Mouse (Mus musculus): Measurements from ENCODE around the gene Epop. TPM values are rescaled to one million over a fixed set of nuclear protein-coding genes. Genes with fewer than 3 reads are reported as not detected.
A peak's percentile ranks its signal among the peaks of the same experiment; 100 is the strongest.

Epop gene
- polyA plus RNA-seq, 1 experiment from 2014 or later = 7.4 TPM

DNA sequence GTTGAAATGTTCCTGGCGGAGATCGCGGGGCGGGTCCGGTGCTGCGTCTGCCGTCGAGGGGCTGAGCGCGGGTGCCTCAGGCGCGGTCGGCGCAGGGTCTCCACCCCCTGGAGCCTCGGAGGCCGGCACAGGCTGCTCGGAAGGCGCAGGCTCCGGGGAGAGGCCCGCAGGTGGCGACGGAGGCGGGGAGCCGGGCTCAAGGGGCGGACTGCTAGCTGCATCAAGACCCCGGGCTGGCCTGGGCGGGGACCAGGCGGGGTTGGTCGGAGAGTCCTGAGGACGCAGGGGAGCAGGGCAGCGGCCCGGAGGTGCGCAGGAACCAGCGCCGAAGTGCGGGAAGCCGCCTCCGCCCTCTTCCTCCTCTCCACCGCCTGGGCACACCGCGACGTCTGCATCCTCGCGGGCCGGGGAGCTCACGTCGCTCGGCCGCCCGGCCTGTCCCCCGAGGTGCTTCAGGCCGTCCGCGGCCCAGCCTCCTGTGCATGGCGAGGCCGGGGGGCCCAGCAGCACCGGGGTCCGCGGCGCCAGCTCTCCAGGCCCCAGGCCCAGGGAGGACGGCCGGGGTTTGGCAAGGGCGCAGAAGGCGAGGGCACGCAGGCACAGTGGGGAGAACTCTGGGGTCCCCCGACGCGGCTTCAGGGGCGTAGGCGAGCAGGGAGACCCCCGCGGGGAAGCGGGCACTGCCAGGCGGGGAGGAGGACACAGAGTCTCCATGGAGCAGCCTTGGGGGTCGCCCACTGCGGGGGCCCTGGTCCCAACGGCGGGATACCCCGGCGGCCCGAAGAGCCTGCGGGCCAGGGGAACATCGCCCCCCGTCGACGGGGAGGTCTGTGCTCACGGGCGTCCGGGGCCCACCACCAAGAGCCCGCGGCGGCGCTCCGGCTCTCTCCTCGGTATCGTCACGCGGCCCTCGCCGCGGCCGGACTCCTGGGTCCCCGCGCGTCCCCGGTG, 659 bp downstream of the Epop start:
- Histone ChIP-seq H3K27ac (ENCODE audit: low read depth) (no peak overlapping the region), H3K27me3 (ENCODE audit: insufficient read depth, low read length) (peaks cover 77% of the 10 kb centered on the region)
- under 1% methylated on average over 106 of the region's 106 CpGs for WGBS

DNA sequence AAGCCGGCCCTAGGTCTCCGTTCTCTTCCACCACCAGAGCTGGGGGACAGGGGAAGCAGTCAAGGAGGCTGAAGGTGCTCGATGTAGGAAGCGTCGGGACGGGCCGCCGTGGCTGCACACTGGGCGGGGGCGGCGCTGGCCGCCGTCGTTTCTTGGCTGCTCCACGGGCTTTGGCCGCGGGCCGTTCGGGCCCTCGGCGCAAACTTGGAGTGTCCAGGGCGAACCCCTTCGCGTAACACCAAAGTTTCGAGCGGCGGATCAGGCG, 1.3 kb downstream of the Epop start:
- ATAC-seq (ENCODE audit: insufficient read depth) = no peak
- TF ChIP-seq CTCF (IDR thresholded peaks at IDR 0.05; ENCODE audit: low read depth) = no peak
- H3K4me2 ChIP-seq = peak overlapping the region; percentile 96
- H3K27ac ChIP-seq (ENCODE audit: low read depth) = no peak overlapping the region
- H3K4me1 ChIP-seq (ENCODE audit: insufficient read depth) = peaks cover 5% of the 10 kb centered on the region
- 1% methylated on average over 28 of the region's 28 CpGs for WGBS
- peak overlapping the region; percentile 73 for H3K4me3 ChIP-seq (ENCODE audit: low read depth, low read length)
- no peaks in the 10 kb centered on the region for H3K36me3 ChIP-seq (ENCODE audit: insufficient read depth)
- DNase-seq = peak; percentile 49
- H3K9ac ChIP-seq = peak overlapping the region; percentile 29
- H3K9me3 ChIP-seq (ENCODE audit: low read depth, low read length) = no peaks in the 10 kb centered on the region
- H3K27me3 ChIP-seq (ENCODE audit: insufficient read depth, low read length) = peaks cover 83% of the 10 kb centered on the region

More for the DNA sequence above, 659 bp downstream of the Epop start:
- peak overlapping the region; percentile 96 for H3K4me2 ChIP-seq
- H3K9me3 ChIP-seq (ENCODE audit: low read depth, low read length) = no peaks in the 10 kb centered on the region
- peak overlapping the region; percentile 74 for H3K9ac ChIP-seq
- DNase-seq = peak; percentile 28
- no peak for TF ChIP-seq CTCF (IDR thresholded peaks at IDR 0.05; ENCODE audit: low read depth)
- ATAC-seq (ENCODE audit: insufficient read depth) = peak; percentile 40; the same call in 1 of the 2 replicates
- peaks cover 5% of the 10 kb centered on the region for H3K4me1 ChIP-seq (ENCODE audit: insufficient read depth)
- no peaks in the 10 kb centered on the region for H3K36me3 ChIP-seq (ENCODE audit: insufficient read depth)
- peak overlapping the region; percentile 73 for H3K4me3 ChIP-seq (ENCODE audit: low read depth, low read length)

DNA sequence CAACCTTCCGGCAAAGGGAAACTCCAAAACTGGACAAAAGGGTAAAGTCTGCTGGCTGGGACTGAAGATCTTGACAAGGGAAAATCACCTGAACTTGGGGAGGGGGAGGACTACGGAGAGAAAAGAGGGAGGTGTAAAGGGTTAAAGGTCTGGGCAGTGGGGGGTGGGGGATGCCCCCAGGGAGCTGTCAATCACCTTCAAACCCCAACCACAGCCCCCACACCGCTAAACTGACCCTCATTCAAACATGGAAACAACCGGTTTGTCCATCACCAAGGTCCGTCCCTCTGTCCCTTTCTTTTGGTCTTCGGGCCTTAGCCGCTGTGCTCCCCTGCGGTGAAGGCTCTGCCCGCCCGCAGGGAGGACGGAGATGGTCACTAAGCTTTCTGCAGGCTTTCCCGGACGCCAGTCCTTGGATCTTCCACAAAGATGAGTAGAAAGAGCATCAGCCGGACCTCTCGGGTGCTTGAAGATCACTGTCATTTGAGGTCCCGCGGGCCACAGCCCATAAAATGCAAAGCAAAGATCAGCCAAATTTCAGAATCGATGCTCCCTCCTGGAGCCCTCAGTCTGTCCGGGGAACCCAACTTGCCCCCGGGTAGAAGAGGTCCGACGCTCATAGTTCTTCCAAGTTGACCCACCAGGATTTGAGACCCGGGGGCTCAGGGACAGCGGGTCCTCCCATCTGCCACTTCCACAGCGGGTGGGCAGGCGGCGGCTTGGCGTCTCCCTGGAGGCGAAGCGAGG, 1.8 kb downstream of the Epop start:
- peak overlapping the region; percentile 29 for H3K9ac ChIP-seq
- H3K27ac ChIP-seq (ENCODE audit: low read depth) = no peak overlapping the region
- H3K4me1 ChIP-seq (ENCODE audit: insufficient read depth) = peaks cover 5% of the 10 kb centered on the region
- no peaks in the 10 kb centered on the region for H3K36me3 ChIP-seq (ENCODE audit: insufficient read depth)
- no peaks in the 10 kb centered on the region for H3K9me3 ChIP-seq (ENCODE audit: low read depth, low read length)
- 6% methylated on average over 30 of the region's 30 CpGs for WGBS
- no peak for ATAC-seq (ENCODE audit: insufficient read depth)
- no peak for TF ChIP-seq CTCF (IDR thresholded peaks at IDR 0.05; ENCODE audit: low read depth)
- H3K4me3 ChIP-seq (ENCODE audit: low read depth, low read length) = peak overlapping the region; percentile 73
- no peak for DNase-seq
- H3K4me2 ChIP-seq = peak overlapping the region; percentile 96
- peaks cover 85% of the 10 kb centered on the region for H3K27me3 ChIP-seq (ENCODE audit: insufficient read depth, low read length)

DNA sequence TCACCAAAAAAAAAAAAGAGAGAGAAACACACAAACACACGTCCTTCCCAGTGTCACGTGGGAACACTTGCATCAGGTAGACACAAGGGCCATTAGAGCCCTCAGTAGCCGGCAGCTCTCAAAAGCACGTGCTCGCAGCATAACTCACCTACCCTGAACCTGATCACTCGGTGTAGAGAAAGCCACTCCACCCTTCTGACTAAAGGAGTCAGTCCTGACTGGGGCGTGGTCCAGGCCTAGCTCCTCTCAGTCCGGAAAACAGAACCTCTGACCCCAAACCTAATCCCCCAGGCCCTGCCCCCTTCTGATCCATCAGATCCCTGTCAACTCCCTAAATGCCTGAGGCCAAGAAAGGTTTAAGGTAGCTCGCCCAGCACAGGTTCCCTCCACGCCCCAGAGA, 2.7 kb downstream of the Epop start:
- ATAC-seq (ENCODE audit: insufficient read depth) (no peak), DNase-seq (peak; percentile 23)
- H3K36me3 ChIP-seq (ENCODE audit: insufficient read depth) = no peaks in the 10 kb centered on the region
- no peak overlapping the region for H3K9ac ChIP-seq
- H3K27ac ChIP-seq (ENCODE audit: low read depth) = no peak overlapping the region
- TF ChIP-seq CTCF (IDR thresholded peaks at IDR 0.05; ENCODE audit: low read depth) = no peak
- H3K9me3 ChIP-seq (ENCODE audit: low read depth, low read length) = no peaks in the 10 kb centered on the region
- H3K4me2 ChIP-seq = no peak overlapping the region
- H3K27me3 ChIP-seq (ENCODE audit: insufficient read depth, low read length) = peaks cover 84% of the 10 kb centered on the region
- H3K4me3 ChIP-seq (ENCODE audit: low read depth, low read length) = peak overlapping the region; percentile 73; the same call in 1 of the 2 replicates
- H3K4me1 ChIP-seq (ENCODE audit: insufficient read depth) = peaks cover 5% of the 10 kb centered on the region
- WGBS = 18% methylated on average over 10 of the region's 10 CpGs

DNA sequence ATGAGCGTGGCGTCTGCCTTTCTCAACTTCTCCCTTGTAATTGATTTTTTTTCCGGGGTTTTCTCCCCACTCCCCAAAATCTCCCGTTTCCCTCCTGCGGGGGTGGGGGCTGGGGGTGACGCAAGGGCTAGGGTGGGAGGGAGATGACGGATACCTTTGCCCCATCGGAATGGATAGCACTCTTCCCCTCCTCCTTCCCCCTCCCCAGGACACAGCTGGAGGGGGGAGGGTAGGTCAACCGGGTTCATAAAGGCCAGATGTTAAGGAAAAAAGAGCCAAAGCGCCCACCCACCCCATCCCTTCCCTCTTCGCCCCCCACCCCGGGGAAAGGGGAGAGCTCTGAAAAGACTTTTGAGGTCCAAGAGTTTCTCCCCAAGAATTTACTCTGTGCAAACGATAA, 3.1 kb downstream of the Epop start:
- ATAC-seq (ENCODE audit: insufficient read depth) (no peak), DNase-seq (no peak)
- no peak for TF ChIP-seq CTCF (IDR thresholded peaks at IDR 0.05; ENCODE audit: low read depth)
- Histone ChIP-seq H3K4me3 (ENCODE audit: low read depth, low read length) (no peak overlapping the region), H3K9me3 (ENCODE audit: low read depth, low read length) (no peaks in the 10 kb centered on the region), H3K27ac (ENCODE audit: low read depth) (no peak overlapping the region), H3K36me3 (ENCODE audit: insufficient read depth) (no peaks in the 10 kb centered on the region), H3K27me3 (ENCODE audit: insufficient read depth, low read length) (peaks cover 80% of the 10 kb centered on the region), H3K4me1 (ENCODE audit: insufficient read depth) (peaks cover 5% of the 10 kb centered on the region), H3K9ac (no peak overlapping the region), H3K4me2 (no peak overlapping the region)
- WGBS = 20% methylated on average over 13 of the region's 13 CpGs

DNA sequence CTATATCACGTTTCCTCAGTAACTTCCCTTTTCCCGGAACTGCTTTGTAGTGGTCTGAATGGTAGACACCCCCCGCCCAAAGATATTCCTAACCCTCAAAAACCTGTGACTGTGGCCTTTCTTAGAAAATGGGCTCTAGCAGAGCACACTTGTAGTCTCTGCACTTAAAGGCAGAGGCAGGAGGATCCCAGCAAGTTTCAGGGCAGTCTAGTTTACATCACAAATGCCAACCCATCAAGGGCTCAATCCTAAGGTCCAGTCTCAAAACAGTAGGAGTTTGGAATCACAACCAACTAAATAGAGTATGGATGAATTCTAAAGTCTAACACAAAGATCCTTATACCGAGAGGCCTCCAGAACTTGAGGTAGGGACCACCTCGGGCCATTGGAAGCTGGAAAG, 4.0 kb downstream of the Epop start:
- 75% methylated on average over 5 of the region's 5 CpGs for WGBS
- no peak for TF ChIP-seq CTCF (IDR thresholded peaks at IDR 0.05; ENCODE audit: low read depth)
- Histone ChIP-seq H3K27ac (ENCODE audit: low read depth) (no peak overlapping the region), H3K27me3 (ENCODE audit: insufficient read depth, low read length) (peaks cover 71% of the 10 kb centered on the region), H3K4me3 (ENCODE audit: low read depth, low read length) (no peak overlapping the region), H3K9ac (no peak overlapping the region), H3K36me3 (ENCODE audit: insufficient read depth) (no peaks in the 10 kb centered on the region), H3K4me2 (no peak overlapping the region), H3K4me1 (ENCODE audit: insufficient read depth) (peaks cover 5% of the 10 kb centered on the region), H3K9me3 (ENCODE audit: low read depth, low read length) (no peaks in the 10 kb centered on the region)
- ATAC-seq (ENCODE audit: insufficient read depth) (no peak), DNase-seq (no peak)

DNA sequence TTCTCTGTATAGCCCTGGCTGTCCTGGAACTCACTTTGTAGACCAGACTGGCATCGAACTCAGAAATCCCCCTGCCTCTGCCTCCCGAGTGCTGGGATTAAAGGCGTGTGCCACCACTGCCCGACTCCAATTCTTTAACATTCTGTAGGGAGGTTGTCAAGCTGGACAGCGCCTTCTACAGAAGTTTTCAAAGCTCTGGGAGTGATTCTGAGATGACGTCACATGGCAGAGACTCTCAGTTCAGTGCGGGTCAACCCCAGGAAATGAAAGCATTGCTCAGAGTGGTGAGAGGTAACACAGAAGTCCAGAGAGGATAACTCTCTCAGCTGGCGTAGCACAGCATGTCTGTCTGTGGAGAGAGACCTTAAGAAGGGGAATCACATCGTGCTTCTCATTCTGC, 6.3 kb downstream of the Epop start:
- H3K27me3 ChIP-seq (ENCODE audit: insufficient read depth, low read length) = peaks cover 57% of the 10 kb centered on the region
- TF ChIP-seq CTCF (IDR thresholded peaks at IDR 0.05; ENCODE audit: low read depth) = no peak

More for the DNA sequence above, 6.3 kb downstream of the Epop start:
- Histone ChIP-seq H3K27ac (ENCODE audit: low read depth) (no peak overlapping the region), H3K36me3 (ENCODE audit: insufficient read depth) (no peaks in the 10 kb centered on the region), H3K9me3 (ENCODE audit: low read depth, low read length) (no peaks in the 10 kb centered on the region), H3K4me3 (ENCODE audit: low read depth, low read length) (no peak overlapping the region), H3K4me1 (ENCODE audit: insufficient read depth) (peaks cover 5% of the 10 kb centered on the region), H3K9ac (no peak overlapping the region), H3K4me2 (no peak overlapping the region)
- 53% methylated on average over 9 of the region's 9 CpGs for WGBS
- no peak for ATAC-seq (ENCODE audit: insufficient read depth)
- DNase-seq = no peak

All from lung, embryonic 14.5 days (tissue).